Mouse (Mus musculus) left cerebral cortex, postnatal 25 days (tissue): ENCODE measurements around the gene Wipi1. TPM values are rescaled to one million over a fixed set of nuclear protein-coding genes. Genes with fewer than 3 reads are reported as not detected.

Source experiments
- DNase-seq, 2 experiments: peaks; one replicate each; pipeline ENCODE4 v3.0.0; 2022; ENCODE audit warnings: low spot score in 2 of 2, mixed read lengths in 1 of 2
- intact Hi-C: fragments of 180-260 bp; cut with DNase I; formaldehyde crosslinking; loops from one replicate; pipeline ENCODE4 v1.15.1; 2025
- total RNA-seq, 2 experiments: library from RNA; stranded (reverse); gene quantifications; 2 replicates each; pipeline ENCODE4 v1.2.3; 2021

The Wipi1 gene
- total RNA-seq, 2 experiments from 2014 or later: 21.3 TPM

DNA sequence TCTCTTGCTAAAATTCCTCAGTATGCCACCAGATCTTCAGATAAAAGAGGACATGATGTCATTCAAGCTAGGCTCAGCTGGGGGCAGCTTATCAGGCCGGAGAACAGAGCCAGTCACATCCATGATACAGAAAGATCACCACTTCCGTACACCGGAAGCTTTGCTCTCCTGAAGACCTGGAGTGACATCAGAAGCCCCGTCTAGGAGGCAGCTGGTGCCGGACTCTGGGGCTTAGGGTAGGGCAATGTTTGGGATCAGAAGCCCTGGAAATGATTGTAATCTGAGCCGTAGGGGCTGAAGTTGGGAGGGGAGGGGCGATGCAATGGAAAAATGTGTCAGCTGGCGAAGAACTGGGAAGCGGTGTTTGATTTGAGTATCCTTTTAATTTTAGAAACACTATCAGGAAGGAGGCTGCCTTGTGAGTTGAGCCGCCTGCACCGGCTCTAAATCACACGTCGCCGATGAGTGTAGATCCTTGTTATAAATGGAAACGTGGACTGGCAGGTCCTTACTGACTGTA is 10.8 kb upstream of the Wipi1 start:
- peak; percentile 16 to 52 for DNase-seq
- intact Hi-C loops: no loop called here

DNA sequence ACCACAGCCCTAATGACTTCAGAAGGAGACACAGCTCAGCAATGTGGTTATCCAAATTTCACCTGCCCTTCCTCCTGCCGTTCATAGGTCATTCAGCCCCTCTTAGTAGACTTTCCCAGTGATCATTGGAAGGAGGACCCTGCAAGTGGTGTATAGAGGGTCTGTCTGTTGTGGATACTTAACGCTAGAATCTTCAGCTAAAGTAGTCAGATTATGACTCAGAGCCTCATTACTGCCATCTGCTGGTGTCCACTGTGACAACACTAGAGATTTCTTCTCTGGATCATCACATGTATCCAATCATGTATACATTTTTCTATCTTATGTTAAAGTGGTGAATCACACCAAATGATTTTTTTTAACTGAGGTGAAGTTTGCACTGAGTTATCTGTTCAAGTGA is 9.4 kb upstream of the Wipi1 start:
- peak; percentile 47 to 75 for DNase-seq
- intact Hi-C loops: loop anchor here (2.0 kb wide), 1 partner anchor 240 kb away; no protein-coding TSS in a partner anchor

DNA sequence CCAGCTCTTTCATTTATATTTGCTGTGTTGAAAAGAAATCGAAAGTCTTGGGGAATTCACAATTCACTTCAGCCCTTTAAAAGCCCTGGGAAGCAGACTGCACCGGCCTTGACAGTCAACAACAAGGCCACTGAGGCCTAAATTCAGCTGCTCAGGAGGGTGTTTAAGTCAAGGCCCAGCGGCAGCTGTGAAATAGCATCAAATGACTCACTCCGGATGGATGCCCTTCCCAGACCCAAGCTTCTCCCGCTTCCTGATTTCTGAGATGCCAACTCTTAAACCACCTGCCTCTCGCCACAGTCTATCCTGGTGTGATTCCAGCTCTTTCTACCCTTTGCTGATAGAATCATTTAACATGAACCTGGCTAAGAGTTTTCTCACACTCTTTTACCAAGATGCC is 8.6 kb upstream of the Wipi1 start:
- intact Hi-C loops: loop anchor here (2.0 kb wide), 1 partner anchor 240 kb away; no protein-coding TSS in a partner anchor
- no peak for DNase-seq

DNA sequence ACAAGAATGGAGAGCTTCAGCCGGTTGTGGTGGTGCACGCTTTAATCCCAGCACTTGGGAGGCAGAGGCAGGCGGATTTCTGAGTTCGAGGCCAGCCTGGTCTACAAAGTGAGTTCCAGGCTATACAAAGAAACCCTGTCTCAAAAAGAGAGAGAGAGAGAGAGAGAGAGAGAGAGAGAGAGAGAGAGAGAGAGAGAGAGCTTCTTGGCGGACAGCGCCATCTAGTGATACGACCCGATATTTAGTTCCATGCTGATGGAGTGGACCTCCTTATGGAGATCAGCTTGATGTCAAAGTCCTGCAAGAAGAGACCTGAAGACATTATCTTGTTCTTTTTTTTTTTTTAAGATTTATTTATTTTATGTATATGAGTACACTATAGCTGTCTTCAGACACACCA is 7.3 kb upstream of the Wipi1 start:
- intact Hi-C loops: loop anchor here (5.0 to 10.0 kb wide), 2 partner anchors 307 to 374 kb away; no protein-coding TSS in a partner anchor
- peak; percentile 46 to 49 for DNase-seq

DNA sequence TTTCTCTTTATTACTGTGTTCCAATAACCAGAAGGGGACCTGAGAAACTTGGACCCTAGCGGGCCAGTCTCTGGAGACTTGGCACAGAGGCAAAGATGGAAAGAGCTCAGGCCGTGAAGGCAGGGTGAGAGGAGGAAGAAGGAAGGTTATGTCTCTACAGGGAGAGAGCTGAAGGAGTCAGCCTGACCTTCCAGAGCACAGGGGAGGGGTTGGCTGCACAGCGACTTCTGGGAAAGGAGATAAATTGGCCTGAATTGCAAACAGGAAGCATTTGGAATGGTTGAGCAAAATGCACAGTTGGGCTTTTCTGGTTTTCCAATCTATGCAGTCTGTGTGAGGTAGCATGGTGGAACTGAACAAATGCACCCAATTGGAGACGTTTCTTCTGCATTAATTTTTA is 5.0 kb upstream of the Wipi1 start:
- intact Hi-C loops: loop anchor here (5.0 to 10.0 kb wide), 2 partner anchors 304 to 372 kb away; no protein-coding TSS in a partner anchor

DNA sequence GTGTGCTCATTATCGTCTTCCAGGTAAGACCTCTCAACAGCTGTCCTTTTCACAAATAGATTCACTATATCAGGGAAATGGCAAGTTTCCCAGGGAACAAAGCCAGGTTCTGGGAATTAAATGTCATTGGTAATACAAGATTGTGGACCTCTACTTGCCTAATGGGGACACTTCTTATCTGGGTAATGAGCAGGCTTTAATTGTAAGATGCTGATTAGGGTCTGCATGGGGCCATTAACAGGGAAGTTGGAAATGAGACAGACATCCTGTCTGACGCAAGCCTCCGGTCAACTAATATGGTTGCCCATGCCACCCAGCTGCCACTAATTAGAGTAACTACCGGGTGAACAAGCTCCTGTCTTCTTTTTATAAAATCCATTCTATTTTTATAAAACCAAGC is 4.6 kb upstream of the Wipi1 start:
- intact Hi-C loops: loop anchor here (5.0 to 10.0 kb wide), 2 partner anchors 304 to 372 kb away; no protein-coding TSS in a partner anchor
- no peak for DNase-seq

More for the DNA sequence above, 5.0 kb upstream of the Wipi1 start:
- DNase-seq: no peak

DNA sequence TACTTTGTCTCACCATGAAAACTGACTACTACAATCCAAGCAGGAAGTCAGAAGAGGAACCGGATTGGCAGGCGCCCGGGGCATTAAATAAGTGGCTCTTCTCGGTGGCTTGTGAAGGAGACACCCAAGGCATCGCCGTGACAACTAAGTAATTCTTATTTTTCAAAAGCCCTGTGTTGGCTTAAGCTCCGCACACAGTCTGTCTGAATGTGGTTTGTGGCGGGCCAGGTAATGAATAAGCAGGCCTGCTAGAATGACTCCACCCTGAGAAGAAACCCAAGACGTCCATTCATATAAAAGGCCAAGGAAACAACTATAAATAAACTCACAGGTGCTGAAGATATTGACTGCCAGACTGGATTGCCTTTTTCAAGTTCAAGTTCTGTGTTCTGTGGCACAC is 3.5 kb upstream of the Wipi1 start:
- intact Hi-C loops: loop anchor here (5.0 to 10.0 kb wide), 2 partner anchors 303 to 370 kb away; no protein-coding TSS in a partner anchor
- DNase-seq: no peak

DNA sequence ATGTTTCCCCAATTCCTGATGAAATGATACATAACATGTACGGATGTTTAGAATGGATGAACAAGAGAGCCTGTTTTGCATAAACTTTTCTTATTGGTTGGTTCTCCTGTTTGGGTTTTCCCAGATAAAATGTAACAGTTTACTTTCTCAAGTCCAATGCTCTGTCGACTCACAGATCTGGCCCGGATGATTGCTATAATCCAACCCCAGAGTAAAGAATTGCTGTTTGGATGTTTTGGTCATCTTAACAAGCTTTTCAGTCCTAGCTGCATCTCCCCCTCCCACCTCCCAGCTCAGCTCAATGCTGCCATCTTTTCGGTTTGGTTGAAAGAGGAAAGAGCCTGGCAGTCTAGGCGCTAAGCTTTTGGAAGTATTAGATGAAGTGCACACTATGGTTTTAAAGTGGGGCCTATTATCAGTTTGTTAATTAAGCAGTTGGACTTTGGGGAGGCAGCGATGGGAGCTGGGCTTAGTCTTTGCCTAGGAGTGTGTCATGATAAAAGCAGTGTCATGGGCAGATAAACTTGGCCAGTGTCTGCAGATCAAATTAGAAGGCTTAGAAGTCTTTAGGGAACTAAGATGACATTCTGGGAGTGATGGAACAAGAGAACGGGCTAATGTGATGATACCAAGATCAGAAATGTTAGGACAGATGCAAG is 1.2 kb upstream of the Wipi1 start:
- intact Hi-C loops: loop anchor here (10.0 kb wide), 1 partner anchor 368 kb away; no protein-coding TSS in a partner anchor
- no peak for DNase-seq

DNA sequence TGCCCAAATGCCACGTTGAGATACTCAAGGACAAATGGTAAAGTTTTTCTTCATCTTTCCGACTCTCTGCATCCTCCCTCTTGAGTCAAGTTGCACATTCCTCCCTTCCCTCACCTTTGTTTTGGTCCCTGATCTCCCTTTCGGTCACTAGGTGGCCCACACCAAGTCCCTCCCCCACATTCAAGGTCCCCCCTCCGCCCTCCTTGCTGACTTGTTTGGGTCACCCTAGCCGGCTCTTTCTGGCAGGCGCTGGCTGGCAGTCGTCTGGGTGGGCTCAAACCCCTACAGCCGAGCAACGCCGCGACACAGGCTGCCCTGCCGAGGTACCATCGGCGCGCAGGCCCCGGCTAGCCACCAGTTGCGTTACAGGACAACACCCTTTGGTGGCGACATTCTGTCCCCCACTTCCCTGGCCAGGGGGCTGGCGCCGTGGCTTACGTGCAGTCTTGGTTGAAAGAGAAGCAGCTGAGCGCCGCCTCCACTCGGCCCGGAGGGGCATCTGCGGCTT is 918 bp downstream of the Wipi1 start:
- intact Hi-C loops: loop anchor here (1.0 to 10.0 kb wide), 2 partner anchors 39 to 366 kb away; no protein-coding TSS in a partner anchor

DNA sequence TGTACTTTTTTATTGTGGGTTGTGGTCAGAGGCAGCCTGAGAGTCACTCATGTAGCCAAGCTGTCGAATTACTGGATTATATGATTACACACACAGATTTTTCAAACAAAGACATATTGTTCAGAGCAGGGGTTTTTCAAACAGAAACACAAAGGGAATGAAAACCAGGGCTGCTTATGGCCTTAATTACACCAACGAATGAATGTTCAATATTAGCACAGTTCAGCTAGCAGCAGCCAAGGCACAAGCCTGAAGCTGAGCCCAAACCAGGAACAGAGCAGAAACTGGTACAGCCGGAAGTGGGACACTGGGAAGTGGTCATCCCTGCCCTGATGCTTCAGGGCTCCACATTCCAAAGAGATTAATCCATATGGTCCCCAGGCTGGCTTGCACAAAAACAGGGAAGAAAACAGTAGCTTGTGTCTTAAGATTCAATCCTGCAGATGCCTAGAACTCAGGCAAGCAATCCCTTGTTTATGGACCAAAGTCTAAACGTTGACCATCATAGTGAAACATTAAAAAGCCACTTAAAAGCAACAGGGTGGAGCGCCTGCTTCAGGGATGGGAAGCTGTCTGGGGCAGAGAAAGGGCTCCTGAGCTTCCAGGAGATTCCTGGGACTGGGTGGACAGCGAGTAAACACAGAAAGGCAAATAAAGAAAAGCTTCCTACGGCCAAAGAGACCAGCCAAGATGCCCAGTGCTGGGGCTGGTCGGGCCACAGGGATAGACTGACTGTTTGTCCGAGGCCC is 1.5 kb downstream of the Wipi1 start:
- no peak for DNase-seq
- intact Hi-C loops: loop anchor here (10.0 kb wide), 1 partner anchor 365 kb away; no protein-coding TSS in a partner anchor

More for the DNA sequence above, 918 bp downstream of the Wipi1 start:
- DNase-seq: no peak

DNA sequence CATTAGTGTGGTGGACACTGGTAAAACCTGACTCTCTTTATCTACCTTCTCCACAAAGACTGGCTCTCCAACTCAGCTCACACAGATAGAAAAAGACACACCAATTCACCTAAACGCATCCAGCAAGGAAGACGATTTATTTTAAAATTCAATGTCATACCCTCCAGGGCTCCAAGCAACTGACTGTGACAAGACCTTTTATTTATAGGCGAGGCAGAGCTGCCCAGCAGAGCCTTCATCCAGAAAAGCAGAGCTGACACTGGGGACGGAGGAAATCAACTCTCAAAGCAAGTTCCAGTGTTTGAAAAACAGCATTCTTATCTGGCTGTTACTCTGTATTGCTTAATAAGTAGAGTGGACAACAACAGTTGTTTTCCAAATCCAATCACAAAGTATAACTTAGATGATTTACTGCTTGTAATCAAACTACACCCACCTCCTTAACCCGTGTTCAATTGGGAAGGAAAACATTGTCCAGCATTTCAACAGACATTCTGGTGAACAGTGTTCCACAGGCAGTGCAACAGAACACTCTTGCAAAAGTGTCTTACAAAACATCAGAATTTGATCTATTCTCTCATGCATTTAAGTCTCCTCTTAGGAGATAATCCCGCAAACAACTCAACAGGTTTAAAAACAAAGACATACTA is 2.7 kb downstream of the Wipi1 start:
- no peak for DNase-seq
- intact Hi-C loops: no loop called here

DNA sequence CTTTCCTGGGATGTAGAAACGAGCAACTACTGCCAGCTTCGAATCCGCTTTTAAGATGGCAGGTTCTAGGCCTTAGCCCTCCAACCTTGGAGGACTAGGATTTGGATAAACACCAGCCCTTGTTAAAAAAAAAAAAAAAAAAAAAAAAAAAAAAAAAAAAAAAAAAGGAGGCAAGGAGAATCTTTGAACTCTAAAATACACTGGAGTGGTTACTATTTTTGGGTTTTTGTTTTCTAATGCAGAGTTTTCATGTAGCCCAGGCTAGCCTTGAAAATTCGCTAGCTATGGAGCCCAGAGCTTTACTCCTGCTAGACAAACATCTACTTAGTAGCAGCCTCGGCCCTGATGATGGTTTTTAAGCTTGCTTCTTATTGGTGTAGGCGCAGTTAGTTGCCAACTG is 4.2 kb downstream of the Wipi1 start:
- intact Hi-C loops: no loop called here
- DNase-seq: no peak

DNA sequence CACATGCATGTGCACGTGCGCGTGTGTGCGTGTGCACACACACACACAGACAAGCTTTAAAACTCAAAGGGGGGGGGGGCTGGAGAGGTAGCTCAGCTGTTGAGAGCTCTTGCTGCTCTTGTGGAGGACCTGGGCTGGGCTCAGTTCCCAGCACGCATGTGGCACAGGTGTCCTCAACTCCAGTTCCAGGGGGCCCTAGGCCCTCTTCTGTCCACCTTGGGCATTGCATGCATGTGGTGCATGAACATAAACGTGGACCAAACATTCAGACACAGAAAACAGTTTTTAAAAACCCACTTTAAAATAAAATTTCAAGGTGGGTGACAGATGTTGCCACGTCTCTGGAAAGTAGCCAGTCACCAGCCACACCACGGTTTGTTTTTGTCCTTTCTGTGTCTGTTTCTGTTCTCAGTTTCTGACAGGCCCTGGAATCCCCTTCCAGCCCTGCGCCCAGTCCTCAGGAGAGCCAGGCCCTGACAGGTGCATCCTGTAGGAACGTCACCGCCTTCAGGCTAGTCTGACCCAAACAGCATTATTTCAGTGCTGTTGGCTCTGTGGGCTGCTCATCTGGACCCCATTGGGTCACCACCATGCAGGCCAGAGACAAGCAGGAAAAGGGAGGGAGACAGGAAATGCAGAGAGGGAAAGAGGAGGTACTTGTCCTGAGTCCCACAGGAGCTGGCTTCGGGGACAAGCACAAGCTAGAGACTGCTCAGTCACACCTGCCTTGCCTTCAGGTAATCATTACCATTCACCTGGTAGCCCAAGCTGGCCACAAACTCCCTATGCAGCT is 12.8 kb downstream of the Wipi1 start:
- no peak for DNase-seq
- intact Hi-C loops: no loop called here

DNA sequence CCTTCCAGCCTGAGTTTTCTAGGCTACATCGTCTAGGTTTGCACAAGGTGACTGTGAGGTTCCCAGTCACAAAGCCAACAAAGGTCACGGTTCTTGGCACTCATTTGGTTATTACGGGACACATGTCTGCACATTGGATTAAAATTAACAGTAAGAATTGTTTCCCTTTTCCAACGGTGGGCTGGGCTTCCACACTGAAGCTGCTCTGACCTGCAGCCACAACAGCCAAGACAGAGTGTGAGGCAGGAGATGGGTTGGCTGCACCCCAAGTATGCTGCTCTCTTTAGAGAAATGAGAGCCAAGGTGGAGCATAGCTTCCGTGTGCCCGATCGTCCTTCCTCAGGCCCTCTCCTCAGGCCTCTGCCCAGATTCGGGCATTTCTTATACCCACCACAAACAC is 17.0 kb downstream of the Wipi1 start:
- intact Hi-C loops: no loop called here
- no peak for DNase-seq

DNA sequence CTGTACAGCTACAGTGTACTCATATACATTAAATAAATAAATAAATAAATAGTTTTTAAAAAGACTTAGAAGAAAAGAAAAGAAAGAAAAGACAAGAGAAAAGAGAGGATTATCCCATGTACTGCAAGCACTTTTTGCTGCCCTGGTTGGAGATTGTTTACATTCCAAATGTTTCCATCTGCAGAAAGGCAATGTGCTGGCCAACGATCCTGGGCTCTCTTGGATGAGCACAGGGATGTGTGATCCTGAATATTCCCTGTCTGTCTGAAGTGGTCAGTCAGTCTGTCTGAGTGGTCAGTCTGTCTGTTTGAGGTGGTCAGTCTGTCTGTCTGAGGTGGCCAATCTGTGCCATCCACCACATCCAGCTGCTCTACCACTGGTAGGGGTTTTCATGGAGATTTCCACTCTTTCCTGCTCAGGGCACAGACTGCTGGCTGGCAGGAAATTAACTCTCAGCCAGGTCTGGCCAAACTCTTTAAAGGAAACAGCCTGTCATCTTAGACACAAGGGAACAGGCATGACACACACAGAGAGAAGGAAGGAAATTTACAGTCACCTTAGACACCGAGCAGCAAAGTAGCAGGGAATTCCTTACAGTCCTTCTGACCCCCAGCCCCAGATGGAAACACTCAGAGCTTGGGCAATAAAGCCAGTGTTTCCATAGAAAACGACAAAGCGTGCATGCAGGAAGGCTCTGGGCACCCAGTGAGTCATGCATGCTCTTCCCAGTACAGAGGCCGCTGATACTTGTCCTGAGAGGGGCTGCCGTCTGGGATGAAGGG is 18.4 kb downstream of the Wipi1 start:
- no peak for DNase-seq
- intact Hi-C loops: no loop called here

DNA sequence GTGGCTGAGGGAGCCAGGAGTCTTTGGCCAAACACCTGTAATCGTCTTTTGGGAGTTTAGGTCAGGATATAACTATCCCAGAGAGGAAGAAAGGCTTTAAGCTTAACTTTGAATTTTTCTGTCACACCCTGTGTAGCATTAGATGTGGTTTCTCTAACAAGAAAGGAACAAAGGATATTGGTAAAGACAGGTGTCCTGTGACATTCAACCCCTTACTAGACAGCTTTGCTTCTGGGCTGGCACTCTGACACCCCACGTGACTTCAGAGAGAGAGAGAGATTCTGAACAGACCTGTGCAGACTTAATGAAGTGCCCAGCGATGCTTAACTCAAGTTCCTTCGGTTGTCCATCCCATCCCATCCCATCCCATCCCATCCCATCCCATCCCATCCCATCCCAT is 20.3 kb downstream of the Wipi1 start:
- no peak for DNase-seq
- intact Hi-C loops: no loop called here

DNA sequence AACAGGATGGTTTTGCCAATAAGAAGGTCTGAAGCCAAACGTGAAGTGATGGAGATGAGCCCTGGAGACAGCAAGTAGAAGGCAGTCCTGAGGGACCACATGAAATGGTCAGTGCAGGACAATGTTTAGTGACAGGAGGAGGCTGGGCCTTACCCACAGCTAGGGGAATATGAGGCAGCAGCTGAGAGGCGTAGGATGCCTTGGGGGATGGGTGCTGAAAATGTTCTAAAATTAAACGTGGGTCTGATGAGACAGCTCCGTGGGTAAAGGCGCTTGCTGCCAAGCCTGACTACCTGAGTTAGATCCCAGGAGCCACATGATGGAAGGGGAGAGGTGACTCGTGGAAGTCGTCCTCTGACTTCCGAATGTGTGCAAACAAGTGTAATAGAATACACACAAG is 21.8 kb downstream of the Wipi1 start:
- intact Hi-C loops: no loop called here
- peak; percentile 35 to 69 for DNase-seq
